Mouse (Mus musculus) adrenal gland, adult 8-10 months (tissue): ENCODE data around the gene Mn1. TPM values are rescaled to one million over a fixed set of nuclear protein-coding genes. Genes with fewer than 3 reads are reported as not detected.

Experiments used
- DNase-seq: peaks from one replicate; pipeline ENCODE4 v3.0.0; 2022
- total RNA-seq, 4 experiments: library from RNA; stranded (reverse); gene quantifications; 2 replicates each; pipeline ENCODE4 v1.2.4; 2022

Gene Mn1
- total RNA-seq, 4 experiments from 2014 or later: 2.9 to 4.9 (median 3.7) TPM

- no peak for DNase-seq
These were observed 72.0 kb downstream of the Mn1 start for GRCm38 (mm10) chr5:111489022-111489616.

- DNase-seq: no peak
These were observed 73.4 kb downstream of the Mn1 start for GRCm38 (mm10) chr5:111490599-111490998.

GRCm38 (mm10) chr5:111491485-111491884 is 74.3 kb downstream of the Mn1 start:
- no peak for DNase-seq

- DNase-seq: no peak
These were observed 82.9 kb downstream of the Mn1 start for GRCm38 (mm10) chr5:111500036-111500435.

GRCm38 (mm10) chr5:111501691-111502441 is 84.7 kb downstream of the Mn1 start:
- DNase-seq: no peak

- no peak for DNase-seq
These were observed 88.1 kb downstream of the Mn1 start for GRCm38 (mm10) chr5:111505241-111505640.

- DNase-seq: no peak
These were observed 88.7 kb downstream of the Mn1 start for GRCm38 (mm10) chr5:111505824-111506223.

GRCm38 (mm10) chr5:111506410-111506809 is 89.2 kb downstream of the Mn1 start:
- no peak for DNase-seq

Other genes with a start within 250 kb of the Mn1 start
- gene Pitpnb, start 86.6 kb upstream of the Mn1 start, total RNA-seq: 10 to 100 TPM; 71.1 to 88.0 (median 80.4) TPM